Mouse (Mus musculus): ENCODE measurements around the gene Olfr1223. TPM values are rescaled to one million over a fixed set of nuclear protein-coding genes. Genes with fewer than 3 reads are reported as not detected.

The Olfr1223 gene
- not detected in 2 replicates for polyA plus RNA-seq (2012; rRNA removed)

DNA sequence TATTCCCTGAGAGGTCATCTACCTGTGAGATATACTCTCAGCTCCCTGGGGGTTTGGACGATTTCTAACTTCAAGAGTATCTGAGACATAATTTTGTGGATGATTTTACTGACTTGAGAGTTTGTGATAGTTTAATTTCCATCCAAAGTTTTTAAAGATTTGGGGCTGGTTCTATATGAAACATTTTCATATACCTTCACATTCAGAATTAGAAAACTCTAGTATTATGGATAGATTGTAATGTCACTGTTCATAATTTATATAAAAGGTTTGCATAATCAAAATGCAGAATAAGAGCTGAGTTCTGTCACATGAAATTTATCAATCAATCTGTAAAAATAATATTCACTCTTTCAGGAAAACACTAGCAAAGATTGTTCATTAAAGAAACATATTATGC, at the start of gene Olfr1223:
TSS of gene Olfr1223 (minus strand) at position 101 of the 400 bp plus-strand sequence.

DNA sequence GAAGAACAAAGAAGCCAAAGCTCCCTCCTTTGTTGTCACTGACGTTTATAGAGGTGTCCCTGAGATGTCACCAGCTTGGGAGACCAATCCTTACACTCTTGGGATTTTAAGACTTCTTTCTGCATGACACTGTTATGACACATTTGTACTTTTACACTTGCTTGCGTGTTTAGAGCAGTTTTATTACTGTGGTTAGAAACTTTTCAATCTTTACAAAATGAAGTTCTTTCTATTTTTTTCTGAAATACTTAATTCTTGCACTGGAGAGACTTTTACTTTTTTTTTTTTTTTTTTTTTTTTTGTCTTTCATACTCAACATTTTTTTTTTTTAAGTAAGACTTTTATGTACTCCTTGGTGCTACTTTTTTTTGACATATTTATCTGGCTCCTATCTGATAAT, 48.6 kb upstream of the Olfr1223 start, which contains the start of gene Olfr1226:
TSS of gene Olfr1226 (minus strand) at position 101 of the 400 bp plus-strand sequence.

DNA sequence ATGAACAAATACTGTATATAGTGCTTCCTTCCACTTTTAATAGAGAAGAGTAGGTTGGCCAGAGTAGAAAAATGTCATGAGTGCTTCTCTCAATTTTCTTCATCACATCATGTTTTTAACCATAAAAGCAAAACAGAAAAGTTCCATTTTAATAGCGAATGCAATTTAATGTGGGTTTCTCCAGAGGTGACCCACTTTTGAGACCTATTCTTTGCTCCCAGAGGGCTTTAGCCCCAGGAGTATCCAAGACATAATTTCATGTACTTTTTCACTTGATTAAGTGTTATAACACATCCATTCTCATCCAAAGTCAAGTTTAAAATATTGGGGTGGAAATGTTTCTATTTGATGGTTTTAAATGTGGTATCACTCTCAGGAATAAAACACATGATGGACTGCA, 23.2 kb upstream of the Olfr1223 start, which contains the start of gene Olfr1225:
TSS of gene Olfr1225 (minus strand) at position 101 of the 400 bp plus-strand sequence.

DNA sequence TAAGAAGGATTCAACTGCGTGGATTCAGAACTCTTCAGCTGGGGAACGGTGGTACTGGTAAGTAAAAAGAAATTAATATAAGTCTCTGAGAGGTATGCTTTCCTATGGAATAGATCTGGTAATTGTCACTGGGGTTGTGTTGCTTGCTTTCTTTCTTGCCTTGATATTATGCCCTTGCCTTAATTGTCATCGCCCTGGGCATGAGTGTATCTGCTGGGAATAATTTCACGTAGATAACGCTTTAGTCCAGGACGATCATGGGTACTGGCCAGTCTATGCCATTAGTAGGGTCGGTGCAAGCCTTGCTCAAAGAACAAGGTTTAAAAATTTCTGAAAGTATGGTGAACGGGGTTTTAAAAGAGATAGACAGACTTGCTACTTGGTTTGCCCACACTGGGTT, 12.6 kb upstream of the Olfr1223 start, which contains the start of gene Olfr1224-ps1:
TSS of gene Olfr1224-ps1 (minus strand) at position 101 of the 400 bp plus-strand sequence.

DNA sequence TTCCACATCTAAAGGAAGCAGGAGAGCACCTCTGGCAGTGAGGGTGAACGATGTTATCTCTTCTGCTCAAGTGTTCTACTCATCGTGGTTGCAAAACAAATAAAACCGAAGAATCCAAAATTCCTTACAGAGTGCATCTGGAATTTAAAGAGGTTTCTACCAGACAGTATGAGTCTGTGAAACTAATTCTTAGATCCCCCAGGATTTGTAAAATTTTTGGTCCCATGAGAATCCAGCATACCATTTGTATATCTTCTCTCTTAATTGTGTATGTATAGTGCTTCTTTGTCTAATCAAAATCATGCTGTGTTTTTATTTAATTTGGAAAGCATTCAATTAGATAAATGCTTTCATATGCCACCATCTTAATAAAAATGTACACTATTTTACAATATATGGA, 18.4 kb downstream of the Olfr1223 start, which contains the start of gene Olfr1222:
TSS of gene Olfr1222 (minus strand) at position 101 of the 400 bp plus-strand sequence.

DNA sequence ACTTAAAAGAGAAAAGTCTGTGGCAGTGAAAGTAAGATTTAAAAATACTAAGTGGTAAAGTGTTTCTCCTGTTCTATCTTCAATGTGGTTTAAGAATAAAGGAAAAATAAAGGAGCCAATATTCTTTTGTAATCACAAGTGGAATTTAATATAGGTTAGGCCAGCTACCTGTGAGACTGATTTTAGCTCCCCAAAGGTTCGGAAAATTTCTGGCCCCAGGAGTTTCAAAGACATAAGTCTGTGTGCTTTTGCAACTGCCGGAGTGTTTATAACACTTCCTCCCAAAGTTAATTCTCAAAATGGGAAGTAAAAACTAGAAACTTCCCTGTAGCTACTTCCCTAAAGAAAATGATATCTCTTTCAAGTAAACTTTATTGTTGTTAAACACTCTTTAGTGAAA, 34.2 kb downstream of the Olfr1223 start, which contains the start of gene Olfr1221:
TSS of gene Olfr1221 (minus strand) at position 101 of the 400 bp plus-strand sequence.

DNA sequence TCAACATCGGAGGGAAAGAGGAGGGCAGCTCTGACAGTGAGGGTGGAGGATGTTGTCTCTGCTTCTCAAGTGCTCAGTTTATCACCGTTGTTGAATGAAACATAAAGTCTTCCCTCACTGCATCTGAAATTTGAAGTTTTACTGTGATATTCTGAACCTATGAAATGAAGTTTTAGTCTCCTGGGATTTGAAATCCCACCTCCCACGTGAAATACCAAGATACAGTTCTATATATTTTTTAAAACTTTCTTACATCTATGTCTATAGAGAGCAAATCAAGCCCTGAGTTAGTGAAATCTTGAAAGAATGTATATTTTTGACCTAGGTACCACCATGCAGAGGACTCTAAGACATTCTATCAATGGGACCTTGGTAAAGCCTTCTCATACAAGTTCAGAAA, 44.6 kb downstream of the Olfr1223 start, which contains the start of gene Olfr1220:
TSS of gene Olfr1220 (minus strand) at position 101 of the 400 bp plus-strand sequence.

Other genes with a start within 250 kb of the Olfr1223 start
- gene Olfr1208, start 249.2 kb downstream of the Olfr1223 start, polyA plus RNA-seq (2012; rRNA removed): not detected in 2 replicates
- gene Olfr1209, start 236.4 kb downstream of the Olfr1223 start, polyA plus RNA-seq (2012; rRNA removed): not detected in 2 replicates
- not detected in 2 replicates for gene Olfr1211, start 213.4 kb downstream of the Olfr1223 start, polyA plus RNA-seq (2012; rRNA removed)
- not detected in 2 replicates for gene Olfr1212, start 197.6 kb downstream of the Olfr1223 start, polyA plus RNA-seq (2012; rRNA removed)
- not detected in 2 replicates for gene Gm13762, start 171.3 kb downstream of the Olfr1223 start, polyA plus RNA-seq (2012; rRNA removed)
- gene Olfr1214, start 158.9 kb downstream of the Olfr1223 start, polyA plus RNA-seq (2012; rRNA removed): not detected in 2 replicates
- gene Olfr1215, start 144.6 kb downstream of the Olfr1223 start, polyA plus RNA-seq (2012; rRNA removed): not detected in 2 replicates
- not detected in 2 replicates for gene Olfr1216, start 133.2 kb downstream of the Olfr1223 start, polyA plus RNA-seq (2012; rRNA removed)
- not detected in 2 replicates for gene Olfr1217, start 119.5 kb downstream of the Olfr1223 start, polyA plus RNA-seq (2012; rRNA removed)
- gene Olfr1218, start 90.4 kb downstream of the Olfr1223 start, polyA plus RNA-seq (2012; rRNA removed): not detected in 2 replicates
- not detected in 2 replicates for gene Olfr1219, start 68.0 kb downstream of the Olfr1223 start, polyA plus RNA-seq (2012; rRNA removed)
- gene Olfr1220, start 44.7 kb downstream of the Olfr1223 start, polyA plus RNA-seq (2012; rRNA removed): not detected in 2 replicates
- gene Olfr1221, start 34.3 kb downstream of the Olfr1223 start, polyA plus RNA-seq (2012; rRNA removed): not detected in 2 replicates
- gene Olfr1222, start 18.5 kb downstream of the Olfr1223 start, polyA plus RNA-seq (2012; rRNA removed): not detected in 2 replicates
- gene Olfr1224-ps1, start 12.5 kb upstream of the Olfr1223 start, polyA plus RNA-seq (2012; rRNA removed): not detected in 2 replicates
- not detected in 2 replicates for gene Olfr1225, start 23.1 kb upstream of the Olfr1223 start, polyA plus RNA-seq (2012; rRNA removed)
- not detected in 2 replicates for gene Olfr1226, start 48.5 kb upstream of the Olfr1223 start, polyA plus RNA-seq (2012; rRNA removed)
- not detected in 2 replicates for gene Olfr1228, start 102.5 kb upstream of the Olfr1223 start, polyA plus RNA-seq (2012; rRNA removed)
- not detected in 2 replicates for gene Olfr1229, start 136.5 kb upstream of the Olfr1223 start, polyA plus RNA-seq (2012; rRNA removed)
- not detected in 2 replicates for gene Olfr1230, start 145.7 kb upstream of the Olfr1223 start, polyA plus RNA-seq (2012; rRNA removed)
- gene Olfr1231, start 155.5 kb upstream of the Olfr1223 start, polyA plus RNA-seq (2012; rRNA removed): not detected in 2 replicates
- gene Olfr1232, start 178.1 kb upstream of the Olfr1223 start, polyA plus RNA-seq (2012; rRNA removed): not detected in 2 replicates
- gene Olfr1233, start 190.8 kb upstream of the Olfr1223 start, polyA plus RNA-seq (2012; rRNA removed): not detected in 2 replicates
- gene Olfr1234, start 213.3 kb upstream of the Olfr1223 start, polyA plus RNA-seq (2012; rRNA removed): not detected in 2 replicates

All from central nervous system, embryonic 18 days (tissue).